Mouse (Mus musculus) cortical plate, adult 2 months (tissue): ENCODE measurements around the gene Cd69. TPM values are rescaled to one million over a fixed set of nuclear protein-coding genes. Genes with fewer than 3 reads are reported as not detected.

Experiments used
- H3K27ac ChIP-seq: fragments of 200-500 bp; 2 replicates; pipeline ENCODE4 v1.5.1; 2012; ENCODE audit warnings: low read length, control low read depth, inconsistent platforms; ENCODE audit not compliant: insufficient read depth
- H3K4me1 ChIP-seq: fragments of 200-500 bp; 2 replicates; pipeline ENCODE4 v1.6.1; 2011; ENCODE audit warnings: low read length; ENCODE audit not compliant: control insufficient read depth, insufficient read depth
- H3K4me3 ChIP-seq: fragments of 200-500 bp; 2 replicates; pipeline ENCODE4 v1.5.1; 2011; ENCODE audit warnings: mild to moderate bottlenecking, low read length, control low read depth; ENCODE audit not compliant: insufficient read depth
- CTCF ChIP-seq: fragments of 200-500 bp; IDR thresholded peaks from 2 replicates; pipeline ENCODE4 v1.5.1; 2011; ENCODE audit warnings: mild to moderate bottlenecking, control low read depth, low read length; ENCODE audit not compliant: insufficient read depth; ENCODE audit errors: extremely low read depth
- POLR2A ChIP-seq: fragments of 200-500 bp; IDR thresholded peaks from 2 replicates; pipeline ENCODE4 v1.6.1; 2011; ENCODE audit warnings: mild to moderate bottlenecking, low read length, control low read depth; ENCODE audit not compliant: insufficient read depth; ENCODE audit errors: extremely low read depth
- polyA plus RNA-seq: library from polyadenylated mRNA; depleted of rRNA; stranded (reverse); fragments of >200 nt; gene quantifications from 2 replicates; pipeline ENCODE4 v1.2.3, GENCODE M21; 2012

Cd69 gene
- polyA plus RNA-seq, 1 experiment: not detected

DNA sequence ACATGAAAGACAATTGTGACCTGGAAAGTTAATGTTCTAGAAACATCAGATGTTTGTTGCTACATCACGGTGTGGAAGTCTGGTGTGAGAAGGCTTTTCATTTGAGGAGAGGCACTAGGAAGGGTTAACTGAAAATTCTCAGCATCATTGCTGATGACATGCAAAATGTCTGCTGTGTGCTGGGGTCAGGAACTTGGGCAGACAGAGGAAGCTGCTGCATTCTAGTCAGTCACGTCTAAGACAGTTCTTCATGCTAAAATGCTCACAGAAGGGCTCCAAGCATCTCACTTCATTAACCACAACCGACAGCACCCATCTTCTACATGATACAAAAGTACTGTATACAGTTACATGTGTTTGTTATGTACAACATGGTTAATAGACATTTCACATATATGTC is 8.0 kb upstream of the Cd69 start:
- Histone ChIP-seq H3K27ac (no peak overlapping the region), H3K4me1 (no peaks in the 10 kb centered on the region), H3K4me3 (no peak overlapping the region)
- no peak for TF ChIP-seq CTCF
- TF ChIP-seq POLR2A: no peak

DNA sequence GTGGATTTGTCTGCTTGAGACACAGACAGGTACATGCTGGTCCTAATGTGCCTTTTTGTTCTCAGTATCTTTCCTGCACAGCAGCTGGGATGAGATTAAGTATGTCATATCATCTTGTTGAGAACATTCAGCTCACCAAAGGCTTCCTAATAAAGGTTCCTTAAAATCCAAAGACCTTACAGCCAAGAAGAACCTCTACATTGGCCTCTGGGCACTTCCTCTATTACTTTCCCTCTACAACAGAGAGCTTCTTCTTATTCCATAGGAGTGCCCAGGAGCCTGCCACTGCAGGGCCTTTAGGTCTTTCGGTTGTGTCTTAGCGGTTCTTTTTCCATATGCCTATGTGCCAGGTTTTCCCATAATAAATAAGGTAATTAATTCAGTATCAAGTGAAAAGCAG is 1.2 kb upstream of the Cd69 start:
- Histone ChIP-seq H3K4me1 (no peaks in the 10 kb centered on the region), H3K4me3 (no peak overlapping the region), H3K27ac (no peak overlapping the region)
- TF ChIP-seq POLR2A (no peak), CTCF (no peak)

DNA sequence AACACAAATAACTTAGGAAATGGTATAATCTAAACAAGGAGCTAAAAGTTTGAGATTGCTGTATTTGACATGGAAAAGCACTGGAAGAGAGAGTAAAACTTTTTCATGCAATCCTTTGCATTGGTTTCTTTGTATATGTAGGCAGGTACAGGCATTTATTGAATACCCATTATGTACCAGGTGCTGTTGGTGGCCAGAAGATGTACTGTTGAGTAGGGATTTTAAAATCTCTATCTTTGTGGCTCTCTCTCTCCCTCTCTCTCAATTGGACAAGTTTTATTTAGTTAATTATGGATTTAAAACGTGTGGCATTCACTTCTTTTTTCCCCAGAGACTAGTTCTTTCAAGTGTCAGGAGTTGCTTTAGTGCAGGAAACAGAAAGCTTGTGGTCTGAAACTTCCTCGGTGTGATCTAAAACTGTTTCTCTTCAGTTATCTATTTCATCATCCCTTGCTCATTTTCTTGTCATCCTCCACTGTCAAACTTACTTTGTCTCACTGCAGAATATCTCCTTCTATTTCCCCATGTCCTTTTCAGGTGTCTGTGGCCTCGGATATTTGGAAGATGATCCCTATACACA is 478 bp upstream of the Cd69 start:
- H3K27ac ChIP-seq: no peak overlapping the region
- no peaks in the 10 kb centered on the region for H3K4me1 ChIP-seq
- TF ChIP-seq CTCF: no peak
- TF ChIP-seq POLR2A: no peak
- no peak overlapping the region for H3K4me3 ChIP-seq

DNA sequence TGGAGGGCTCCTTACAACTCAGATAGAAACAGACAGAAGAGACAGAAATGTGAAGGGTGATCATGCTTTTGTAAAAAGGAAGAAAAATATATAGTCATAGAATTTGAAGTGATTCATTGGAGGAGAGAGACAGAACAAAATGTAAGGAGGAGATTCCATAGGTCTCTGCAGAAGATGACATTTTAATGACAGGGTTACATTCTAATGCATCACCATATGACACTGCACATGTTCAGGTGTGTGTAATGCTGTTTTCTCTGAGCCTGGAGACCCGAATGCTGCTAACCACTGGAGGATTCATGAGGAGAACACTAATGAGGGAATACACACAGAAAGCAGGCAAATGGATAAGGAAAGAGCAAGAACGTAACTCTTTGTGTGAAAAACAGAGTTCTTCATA is 760 bp downstream of the Cd69 start:
- TF ChIP-seq POLR2A (no peak), CTCF (no peak)
- Histone ChIP-seq H3K4me3 (no peak overlapping the region), H3K27ac (no peak overlapping the region), H3K4me1 (no peaks in the 10 kb centered on the region)

DNA sequence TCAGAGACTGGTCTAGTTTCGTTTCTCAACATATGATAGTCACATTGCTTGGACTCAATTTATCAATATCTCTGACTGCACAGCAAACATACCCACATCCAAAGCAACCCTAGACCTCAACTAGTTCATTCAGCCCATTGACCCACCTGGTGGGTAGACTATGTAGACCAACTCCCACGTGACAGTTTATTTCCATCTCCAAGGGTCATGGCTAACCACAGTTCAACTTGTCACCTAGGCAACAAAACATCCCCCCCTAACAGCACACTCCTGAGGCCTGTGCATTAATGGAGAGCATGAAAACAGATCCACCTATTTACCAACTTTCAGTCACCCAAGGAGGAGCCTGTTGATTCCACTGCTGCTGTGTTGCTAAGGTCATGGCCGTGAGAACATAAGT is 1.6 kb downstream of the Cd69 start:
- no peaks in the 10 kb centered on the region for H3K4me1 ChIP-seq
- H3K4me3 ChIP-seq: no peak overlapping the region
- TF ChIP-seq CTCF (no peak), POLR2A (no peak)
- H3K27ac ChIP-seq: no peak overlapping the region

DNA sequence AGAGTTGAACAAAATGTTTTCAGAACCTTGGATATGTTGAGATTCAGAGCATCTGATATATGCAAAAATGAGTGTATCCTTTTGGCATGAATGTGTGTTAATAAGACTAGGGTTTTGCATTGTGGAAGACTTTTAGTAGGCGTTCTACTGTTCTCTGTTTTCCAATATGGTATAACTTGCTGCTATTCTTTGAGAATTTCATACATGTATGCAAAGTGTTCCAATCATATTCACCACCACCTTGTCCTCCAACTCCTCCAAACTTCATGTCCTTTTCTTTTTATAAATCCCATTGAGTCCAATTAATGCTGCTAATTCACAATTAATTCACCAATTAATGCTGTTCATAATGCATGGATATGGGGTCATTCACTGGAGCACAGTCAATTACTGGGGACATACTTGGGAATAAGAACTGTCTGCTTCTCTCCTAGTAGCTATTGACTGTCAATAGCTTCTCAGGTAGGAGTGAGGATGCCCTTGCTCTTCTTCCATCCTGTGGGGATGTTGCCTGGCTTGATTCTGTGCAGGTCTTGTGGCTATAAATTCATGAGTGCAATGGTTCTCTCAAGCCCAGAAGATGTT is 8.7 kb downstream of the Cd69 start:
- H3K27ac ChIP-seq: no peak overlapping the region
- H3K4me1 ChIP-seq: no peaks in the 10 kb centered on the region
- H3K4me3 ChIP-seq: no peak overlapping the region
- TF ChIP-seq POLR2A (no peak), CTCF (no peak)

DNA sequence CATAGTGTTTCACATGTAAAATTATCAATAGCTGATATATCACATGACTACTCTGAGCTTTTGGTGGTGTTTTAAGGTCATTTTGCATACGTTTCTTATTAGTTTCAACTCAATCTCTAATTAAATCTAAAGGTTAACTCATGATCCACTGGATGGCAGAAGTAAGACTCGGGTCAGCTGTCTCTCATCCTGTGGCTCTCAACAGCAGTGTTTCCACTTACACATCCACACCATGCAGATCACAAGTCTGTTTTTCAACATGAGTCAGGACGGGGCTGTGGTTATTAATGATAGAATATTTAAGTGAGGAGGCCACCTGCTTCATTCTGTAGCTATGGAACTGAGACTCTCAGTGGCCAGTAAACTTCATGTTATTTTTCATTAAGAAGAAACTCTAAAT is 9.4 kb downstream of the Cd69 start:
- Histone ChIP-seq H3K4me1 (no peaks in the 10 kb centered on the region), H3K4me3 (no peak overlapping the region), H3K27ac (no peak overlapping the region)
- no peak for TF ChIP-seq POLR2A
- TF ChIP-seq CTCF: no peak

DNA sequence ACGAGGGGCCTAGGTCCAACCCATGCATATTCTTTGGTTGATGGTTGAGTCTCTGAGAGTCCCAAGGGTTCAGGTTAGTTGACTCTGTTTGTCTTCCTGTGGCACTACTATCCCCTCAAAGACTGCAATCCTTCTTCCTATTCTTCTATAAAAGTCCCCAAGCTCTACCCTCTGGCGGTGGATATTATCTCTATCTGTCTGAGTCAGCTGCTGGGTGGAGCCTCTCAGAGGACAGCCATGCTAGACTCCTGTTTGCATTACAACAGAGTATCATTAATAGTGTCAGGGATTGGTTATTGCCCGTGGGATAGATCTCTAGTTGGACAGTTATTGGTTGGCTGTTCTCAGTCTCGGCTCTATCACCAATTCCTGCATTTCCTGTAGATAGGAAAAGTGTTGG is 14.3 kb downstream of the Cd69 start:
- H3K4me1 ChIP-seq: no peaks in the 10 kb centered on the region
- H3K4me3 ChIP-seq: no peak overlapping the region
- no peak overlapping the region for H3K27ac ChIP-seq
- no peak for TF ChIP-seq POLR2A
- no peak for TF ChIP-seq CTCF

DNA sequence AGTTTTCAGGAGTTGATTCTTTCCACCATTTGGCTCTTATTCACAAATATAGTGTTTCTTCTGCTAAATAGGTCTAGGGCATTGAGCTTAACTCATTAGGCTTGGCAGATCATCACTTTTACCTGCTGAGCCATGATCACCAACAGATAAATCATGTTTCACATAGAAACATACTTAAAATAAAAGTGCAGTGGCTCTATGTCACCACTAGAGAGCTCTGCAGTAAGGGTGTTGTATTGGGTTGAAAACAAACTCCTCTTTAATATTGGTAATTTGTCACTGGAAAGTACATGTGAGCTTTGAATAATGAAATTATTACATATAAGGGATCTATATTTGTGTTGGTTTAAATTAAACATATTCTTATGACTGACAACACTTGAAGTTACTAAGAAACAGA is 15.2 kb downstream of the Cd69 start:
- Histone ChIP-seq H3K4me3 (no peak overlapping the region), H3K4me1 (no peaks in the 10 kb centered on the region), H3K27ac (no peak overlapping the region)
- TF ChIP-seq CTCF: no peak
- no peak for TF ChIP-seq POLR2A

DNA sequence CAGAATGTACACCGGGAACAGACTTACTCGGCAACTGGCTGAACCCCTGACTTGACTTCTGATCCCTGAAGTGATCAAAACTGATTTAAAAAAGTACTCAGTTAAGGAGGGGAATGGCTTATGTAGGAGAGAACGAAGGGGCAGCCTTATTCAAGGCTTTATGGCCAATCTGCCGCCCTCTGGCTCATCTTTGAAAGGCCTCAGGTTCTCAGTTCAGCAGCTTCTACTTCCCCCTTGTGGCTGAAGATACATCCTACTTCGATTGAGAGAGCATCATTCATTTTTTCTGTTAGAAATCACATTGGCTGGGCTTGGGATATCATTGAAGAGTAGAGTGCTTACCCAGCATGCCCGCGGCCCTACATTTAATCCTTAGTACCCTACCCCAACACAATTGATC is 19.2 kb downstream of the Cd69 start:
- Histone ChIP-seq H3K4me3 (no peak overlapping the region), H3K4me1 (no peaks in the 10 kb centered on the region), H3K27ac (no peak overlapping the region)
- TF ChIP-seq POLR2A: no peak
- peak; percentile 44 for TF ChIP-seq CTCF
